Mouse (Mus musculus) kidney, embryonic 14.5 days (tissue): ENCODE results near the gene Hoxd9. TPM values are rescaled to one million over a fixed set of nuclear protein-coding genes. Genes with fewer than 3 reads are reported as not detected.

Experiments
- ATAC-seq: fragments of 200-750 bp; cut with Nextera tagmentation; 2 replicates; pipeline ENCODE4 v1.8.0; 2017; ENCODE audit warnings: moderate number of reproducible peaks, mild to moderate bottlenecking, moderate TSS enrichment, moderate library complexity; ENCODE audit not compliant: low FRiP score, low TSS enrichment
- H3K27ac ChIP-seq: fragments of 300-500 bp; sonication (generic); 2 replicates; pipeline ENCODE4 v1.5.1; 2014; ENCODE audit warnings: low read depth, mild to moderate bottlenecking, low read length, moderate library complexity, mixed read lengths
- H3K27me3 ChIP-seq: fragments of 300-500 bp; sonication (generic); 2 replicates; pipeline ENCODE4 v1.6.1; 2014; ENCODE audit warnings: mild to moderate bottlenecking, low read length; ENCODE audit not compliant: control insufficient read depth, insufficient read depth
- H3K36me3 ChIP-seq: fragments of 300-500 bp; sonication (generic); 2 replicates; pipeline ENCODE4 v1.6.1; 2014; ENCODE audit warnings: low read length, mixed read lengths; ENCODE audit not compliant: control insufficient read depth, insufficient read depth
- H3K4me1 ChIP-seq: fragments of 300-500 bp; sonication (generic); 2 replicates; pipeline ENCODE4 v1.6.1; 2014; ENCODE audit warnings: low read length, mixed read lengths; ENCODE audit not compliant: control insufficient read depth, insufficient read depth
- H3K4me2 ChIP-seq: fragments of 300-500 bp; sonication (generic); replicated peaks from 2 replicates; pipeline ENCODE4 v1.6.1; 2014; ENCODE audit warnings: low read depth, mild to moderate bottlenecking, low read length
- H3K4me3 ChIP-seq: fragments of 300-500 bp; sonication (generic); 2 replicates; pipeline ENCODE4 v1.5.1; 2014; ENCODE audit warnings: mild to moderate bottlenecking, low read length
- H3K9ac ChIP-seq: fragments of 300-500 bp; sonication (generic); 2 replicates; pipeline ENCODE4 v1.6.1; 2014; ENCODE audit warnings: low read depth, mild to moderate bottlenecking, low read length, moderate library complexity
- H3K9me3 ChIP-seq: fragments of 300-500 bp; sonication (generic); 2 replicates; pipeline ENCODE4 v1.6.1; 2016; ENCODE audit warnings: low read length; ENCODE audit not compliant: control insufficient read depth
- WGBS: fragments of 180-500 bp; shearing (Covaris S2); extraction: QIAGEN DNeasy Blood & Tissue Kit; methylation state at CpG from one replicate; pipeline ENCODE4 v1.1.7; 2014; 5-methylcytosine and 5-hydroxymethylcytosine counted together
- polyA plus RNA-seq: library from polyadenylated mRNA; unstranded; fragments of >200 nt; fragmentation: Nextera tagmentation; extraction: Ambion mirVana; gene quantifications from 2 replicates; pipeline ENCODE4 v1.2.1, GENCODE M21; 2014

Hoxd9 gene
- polyA plus RNA-seq, 1 experiment from 2014 or later = 36.2 TPM

GRCm38 (mm10) chr2:74698201-74699052, 900 bp downstream of the Hoxd9 start:
- H3K4me3 ChIP-seq = peak overlapping the region; percentile 85
- peak overlapping the region; percentile 85 for H3K4me2 ChIP-seq
- WGBS = under 1% methylated on average over 76 of the region's 86 CpGs
- ATAC-seq = peak; percentile 37
- peak overlapping the region; percentile 99 for H3K27ac ChIP-seq
- peaks cover 26% of the 10 kb centered on the region; the same call in 1 of the 2 replicates for H3K4me1 ChIP-seq
- no peaks in the 10 kb centered on the region for H3K9me3 ChIP-seq
- H3K36me3 ChIP-seq = peaks cover 8% of the 10 kb centered on the region; the same call in 1 of the 2 replicates
- H3K27me3 ChIP-seq = no peaks in the 10 kb centered on the region
- H3K9ac ChIP-seq = peak overlapping the region; percentile 99

GRCm38 (mm10) chr2:74699053-74699430, 1.5 kb downstream of the Hoxd9 start:
- ATAC-seq = peak; percentile 14
- peaks cover 28% of the 10 kb centered on the region; the same call in 1 of the 2 replicates for H3K4me1 ChIP-seq

GRCm38 (mm10) chr2:74699664-74700545, 2.4 kb downstream of the Hoxd9 start:
- Histone ChIP-seq H3K9ac (peak overlapping the region; percentile 99), H3K36me3 (peaks cover 8% of the 10 kb centered on the region; the same call in 1 of the 2 replicates), H3K4me1 (peaks cover 32% of the 10 kb centered on the region; the same call in 1 of the 2 replicates), H3K9me3 (no peaks in the 10 kb centered on the region), H3K27me3 (no peaks in the 10 kb centered on the region), H3K4me3 (peak overlapping the region; percentile 85), H3K27ac (peak overlapping the region; percentile 99), H3K4me2 (peak overlapping the region; percentile 85)
- ATAC-seq = no peak
- WGBS = 7% methylated on average over 23 of the region's 23 CpGs

More at GRCm38 (mm10) chr2:74699053-74699430, 1.5 kb downstream of the Hoxd9 start:
- under 1% methylated on average over 17 of the region's 17 CpGs for WGBS
- Histone ChIP-seq H3K27ac (peak overlapping the region; percentile 99), H3K4me2 (peak overlapping the region; percentile 85), H3K27me3 (no peaks in the 10 kb centered on the region), H3K9ac (peak overlapping the region; percentile 99), H3K9me3 (no peaks in the 10 kb centered on the region), H3K36me3 (peaks cover 8% of the 10 kb centered on the region; the same call in 1 of the 2 replicates), H3K4me3 (peak overlapping the region; percentile 85)

- H3K27me3 ChIP-seq = no peaks in the 10 kb centered on the region
- H3K27ac ChIP-seq = peak overlapping the region; percentile 99
- peak; percentile 6; the same call in 1 of the 2 replicates for ATAC-seq
- H3K4me2 ChIP-seq = peak overlapping the region; percentile 85
- WGBS = 7% methylated on average over 22 of the region's 22 CpGs
- H3K36me3 ChIP-seq = peaks cover 3% of the 10 kb centered on the region; the same call in 1 of the 2 replicates
- H3K9me3 ChIP-seq = no peaks in the 10 kb centered on the region
- H3K4me1 ChIP-seq = peaks cover 26% of the 10 kb centered on the region; the same call in 1 of the 2 replicates
- peak overlapping the region; percentile 85 for H3K4me3 ChIP-seq
- peak overlapping the region; percentile 99 for H3K9ac ChIP-seq
Observed at GRCm38 (mm10) chr2:74700546-74701112, 3.1 kb downstream of the Hoxd9 start.

- H3K9me3 ChIP-seq = no peaks in the 10 kb centered on the region
- no peak overlapping the region for H3K9ac ChIP-seq
- no peak for ATAC-seq
- H3K36me3 ChIP-seq = no peaks in the 10 kb centered on the region
- H3K27me3 ChIP-seq = no peaks in the 10 kb centered on the region
- peaks cover 13% of the 10 kb centered on the region; the same call in 1 of the 2 replicates for H3K4me1 ChIP-seq
- H3K4me2 ChIP-seq = peak overlapping the region; percentile 56
- peak overlapping the region; percentile 2; the same call in 1 of the 2 replicates for H3K4me3 ChIP-seq
- peak overlapping the region; percentile 49; the same call in 1 of the 2 replicates for H3K27ac ChIP-seq
- 11% methylated on average over 17 of the region's 17 CpGs for WGBS
Observed at GRCm38 (mm10) chr2:74701949-74702819, 4.7 kb downstream of the Hoxd9 start.

GRCm38 (mm10) chr2:74702820-74703219, 5.3 kb downstream of the Hoxd9 start:
- peak overlapping the region; percentile 56 for H3K4me2 ChIP-seq
- 27% methylated on average over 6 of the region's 6 CpGs for WGBS
- H3K4me1 ChIP-seq = peaks cover 20% of the 10 kb centered on the region; the same call in 1 of the 2 replicates

DNA sequence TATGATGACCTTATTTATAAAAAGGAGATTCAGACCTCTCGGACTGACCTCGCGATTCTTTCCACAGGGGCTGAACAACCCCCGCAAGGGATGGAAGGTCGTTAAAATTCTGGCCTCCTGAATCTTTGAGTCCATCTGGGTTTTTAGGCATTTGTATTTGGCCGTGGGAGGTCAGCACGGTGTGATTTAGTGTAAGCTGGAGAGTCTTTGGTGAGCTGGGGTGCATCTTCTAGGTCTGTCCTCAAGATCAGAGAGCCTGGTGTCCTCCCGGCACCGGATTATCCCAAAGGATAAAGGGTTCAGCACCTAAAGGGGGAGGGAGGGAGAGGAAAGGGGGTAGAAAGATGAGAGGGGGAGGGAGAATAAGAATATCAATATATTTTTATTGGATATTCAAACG, 5.8 kb downstream of the Hoxd9 start:
- peak overlapping the region; percentile 100 for H3K27ac ChIP-seq
- peaks cover 21% of the 10 kb centered on the region; the same call in 1 of the 2 replicates for H3K4me1 ChIP-seq
- peak overlapping the region; percentile 79 for H3K4me3 ChIP-seq
- no peak for ATAC-seq
- H3K9ac ChIP-seq = peak overlapping the region; percentile 100
- 12% methylated on average over 10 of the region's 10 CpGs for WGBS
- no peaks in the 10 kb centered on the region for H3K9me3 ChIP-seq
- peak overlapping the region; percentile 56 for H3K4me2 ChIP-seq
- no peaks in the 10 kb centered on the region for H3K27me3 ChIP-seq
- no peaks in the 10 kb centered on the region for H3K36me3 ChIP-seq

More at GRCm38 (mm10) chr2:74702820-74703219, 5.3 kb downstream of the Hoxd9 start:
- no peak for ATAC-seq
- H3K27me3 ChIP-seq = no peaks in the 10 kb centered on the region
- no peaks in the 10 kb centered on the region for H3K9me3 ChIP-seq
- H3K4me3 ChIP-seq = peak overlapping the region; percentile 2; the same call in 1 of the 2 replicates
- H3K9ac ChIP-seq = no peak overlapping the region
- no peaks in the 10 kb centered on the region for H3K36me3 ChIP-seq
- peak overlapping the region; percentile 49; the same call in 1 of the 2 replicates for H3K27ac ChIP-seq
